Mouse (Mus musculus) cortical plate, adult 2 months (tissue): ENCODE measurements around the gene Akt1s1.

ENCODE experiments used
- CTCF ChIP-seq: fragments of 200-500 bp; IDR thresholded peaks from 2 replicates; pipeline ENCODE4 v1.5.1; 2011; ENCODE audit warnings: mild to moderate bottlenecking, control low read depth, low read length; ENCODE audit not compliant: insufficient read depth; ENCODE audit errors: extremely low read depth
- POLR2A ChIP-seq: fragments of 200-500 bp; IDR thresholded peaks from 2 replicates; pipeline ENCODE4 v1.6.1; 2011; ENCODE audit warnings: mild to moderate bottlenecking, low read length, control low read depth; ENCODE audit not compliant: insufficient read depth; ENCODE audit errors: extremely low read depth

DNA sequence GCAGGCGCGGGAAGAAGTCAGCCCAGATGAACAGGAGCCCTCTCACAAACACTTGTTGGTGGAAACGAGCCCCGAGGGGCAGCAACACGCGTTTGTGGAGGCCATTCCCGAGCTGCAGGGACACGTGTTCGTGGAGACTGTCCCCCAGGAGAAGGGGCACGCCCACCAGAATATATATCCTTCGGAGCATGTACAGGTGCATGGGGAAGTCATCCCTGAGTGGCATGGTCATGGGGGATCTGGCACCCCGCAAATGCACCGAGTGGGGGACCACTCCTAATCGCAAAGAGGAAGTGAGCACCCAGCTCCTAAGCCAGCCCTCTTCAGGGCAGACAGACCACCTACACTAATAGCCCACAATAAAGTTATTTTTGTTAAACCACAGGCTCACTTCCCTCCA lies 8.4 kb upstream of the Akt1s1 start:
- TF ChIP-seq CTCF: no peak
- TF ChIP-seq POLR2A: no peak
